Mouse (Mus musculus): ENCODE measurements around the gene Ivd. TPM values are rescaled to one million over a fixed set of nuclear protein-coding genes. Genes with fewer than 3 reads are reported as not detected.

Gene Ivd
- polyA plus RNA-seq, 1 experiment from 2014 or later, result 46.5 TPM

DNA sequence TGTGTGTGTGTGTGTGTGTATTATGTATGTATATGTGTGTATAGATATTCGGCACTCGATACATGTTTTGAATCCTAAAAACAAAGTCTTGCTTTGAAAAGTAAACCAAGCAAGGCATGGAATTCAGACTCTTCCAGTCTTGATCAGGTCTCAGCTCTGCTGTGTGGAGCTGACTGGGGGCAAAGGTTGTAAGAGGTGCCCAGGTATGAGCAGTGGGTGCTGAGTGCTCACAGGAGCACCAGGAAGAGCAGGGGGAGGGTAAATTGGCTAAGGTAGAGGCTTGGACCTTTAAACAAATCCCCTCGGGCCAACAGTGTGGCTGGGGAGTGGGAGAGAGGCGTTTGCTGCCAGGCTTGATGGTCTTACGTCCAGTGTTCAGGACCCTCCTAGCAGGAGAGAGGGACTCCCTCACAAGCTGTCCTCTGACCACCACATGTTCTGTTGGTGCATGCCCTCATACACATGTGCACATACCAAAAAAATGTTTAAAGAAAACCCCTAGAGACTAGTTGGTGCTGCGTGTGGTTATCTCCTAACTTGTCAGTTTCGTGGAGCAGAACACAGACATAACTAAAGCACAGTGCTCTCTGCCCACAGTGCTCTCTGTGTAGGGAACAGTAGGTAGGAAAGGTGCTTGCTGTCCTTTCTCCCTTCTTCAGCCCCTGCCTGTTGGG, 49.0 kb downstream of the Ivd start:
- Histone ChIP-seq H3K27me3 (replicated peaks; ENCODE audit: insufficient read depth, low read length) (no peaks in the 10 kb centered on the region), H3K4me3 (ENCODE audit: low read depth, low read length) (no peak overlapping the region), H3K4me2 (replicated peaks; ENCODE audit: low read depth, low read length) (no peak overlapping the region), H3K9ac (replicated peaks; ENCODE audit: low read depth) (no peak overlapping the region), H3K9me3 (ENCODE audit: low read length) (no peaks in the 10 kb centered on the region), H3K36me3 (ENCODE audit: insufficient read depth, low read length) (no peaks in the 10 kb centered on the region), H3K27ac (ENCODE audit: low read length) (no peak overlapping the region), H3K4me1 (ENCODE audit: insufficient read depth, low read depth, low read length) (peaks cover 4% of the 10 kb centered on the region; the same call in 1 of the 2 replicates)
- 75% methylated on average over 7 of the region's 7 CpGs for WGBS
- TF ChIP-seq CTCF (IDR thresholded peaks at IDR 0.05) (no peak), EP300 (IDR thresholded peaks at IDR 0.05) (no peak)
- ATAC-seq (no peak), DNase-seq (ENCODE audit: low spot score) (no peak)

DNA sequence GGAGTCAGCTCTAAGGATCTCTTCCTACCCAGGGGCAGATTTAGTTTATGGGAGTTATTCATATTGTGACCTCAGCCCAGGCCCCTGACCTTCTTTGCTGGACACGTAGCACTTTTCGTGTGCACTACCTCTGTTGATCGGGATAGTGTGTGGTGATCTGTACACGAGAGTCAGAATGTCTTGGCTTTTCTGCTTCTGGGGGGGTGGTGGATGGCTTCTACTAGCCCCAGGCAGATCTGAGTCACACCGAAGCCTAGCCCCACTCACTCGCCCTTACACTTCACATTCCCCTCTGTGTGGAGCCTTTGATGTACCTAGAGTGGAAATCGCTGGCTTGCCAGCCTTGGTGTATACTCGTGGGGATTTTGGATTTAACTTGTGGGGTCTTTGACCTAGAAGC, 51.0 kb downstream of the Ivd start:
- ATAC-seq (no peak), DNase-seq (ENCODE audit: low spot score) (no peak)
- TF ChIP-seq EP300 (IDR thresholded peaks at IDR 0.05) (no peak), CTCF (IDR thresholded peaks at IDR 0.05) (no peak)
- Histone ChIP-seq H3K4me1 (ENCODE audit: insufficient read depth, low read depth, low read length) (peaks cover 4% of the 10 kb centered on the region; the same call in 1 of the 2 replicates), H3K36me3 (ENCODE audit: insufficient read depth, low read length) (no peaks in the 10 kb centered on the region), H3K9ac (replicated peaks; ENCODE audit: low read depth) (no peak overlapping the region), H3K27ac (ENCODE audit: low read length) (no peak overlapping the region), H3K9me3 (ENCODE audit: low read length) (no peaks in the 10 kb centered on the region), H3K4me3 (ENCODE audit: low read depth, low read length) (no peak overlapping the region), H3K4me2 (replicated peaks; ENCODE audit: low read depth, low read length) (no peak overlapping the region), H3K27me3 (replicated peaks; ENCODE audit: insufficient read depth, low read length) (no peaks in the 10 kb centered on the region)
- WGBS, result 63% methylated on average over 8 of the region's 8 CpGs

DNA sequence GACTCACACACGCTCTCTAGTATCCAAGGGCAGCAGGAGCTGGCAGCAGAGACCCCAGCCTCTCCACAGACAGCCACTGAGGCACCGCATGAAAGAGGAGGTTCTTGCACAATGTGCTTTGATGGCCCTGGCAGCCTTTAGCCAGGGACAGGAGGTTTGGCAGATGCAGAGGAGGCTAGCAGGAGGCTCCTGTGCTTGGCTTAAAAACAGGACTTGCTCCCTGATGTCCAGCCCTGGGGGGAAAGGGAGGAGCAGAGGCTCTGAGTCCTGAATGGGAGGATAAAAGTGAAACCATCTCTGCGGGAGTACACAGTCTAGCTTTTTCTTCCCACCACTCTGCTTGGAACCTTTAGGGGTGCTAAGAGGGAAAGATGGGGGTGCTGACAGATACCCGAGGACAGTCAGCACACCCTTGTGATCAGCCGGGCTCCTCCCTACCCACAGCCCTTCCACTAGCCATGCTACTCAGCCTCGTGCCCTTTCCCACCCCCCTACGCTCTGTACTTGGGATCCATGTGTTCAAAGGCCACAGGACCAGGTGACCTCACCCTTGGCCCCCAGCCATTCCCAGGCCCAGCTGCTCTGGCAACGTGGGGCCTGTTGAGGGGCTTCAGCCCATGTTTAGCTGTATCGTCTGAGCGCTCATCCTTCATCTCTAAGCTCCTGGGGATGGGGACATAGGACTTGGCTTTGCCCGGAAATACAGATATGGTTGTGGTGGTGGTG, 52.0 kb downstream of the Ivd start:
- peaks cover 7% of the 10 kb centered on the region; the same call in 1 of the 2 replicates for H3K4me1 ChIP-seq (ENCODE audit: insufficient read depth, low read depth, low read length)
- no peak overlapping the region for H3K27ac ChIP-seq (ENCODE audit: low read length)
- H3K9me3 ChIP-seq (ENCODE audit: low read length), result no peaks in the 10 kb centered on the region
- ATAC-seq, result peak; percentile 8; the same call in 1 of the 2 replicates
- no peaks in the 10 kb centered on the region for H3K27me3 ChIP-seq (replicated peaks; ENCODE audit: insufficient read depth, low read length)
- H3K9ac ChIP-seq (replicated peaks; ENCODE audit: low read depth), result no peak overlapping the region
- 54% methylated on average over 11 of the region's 11 CpGs for WGBS
- no peak for DNase-seq (ENCODE audit: low spot score)
- H3K36me3 ChIP-seq (ENCODE audit: insufficient read depth, low read length), result no peaks in the 10 kb centered on the region
- H3K4me3 ChIP-seq (ENCODE audit: low read depth, low read length), result no peak overlapping the region
- TF ChIP-seq CTCF (IDR thresholded peaks at IDR 0.05), result no peak
- TF ChIP-seq EP300 (IDR thresholded peaks at IDR 0.05), result no peak
- H3K4me2 ChIP-seq (replicated peaks; ENCODE audit: low read depth, low read length), result no peak overlapping the region

DNA sequence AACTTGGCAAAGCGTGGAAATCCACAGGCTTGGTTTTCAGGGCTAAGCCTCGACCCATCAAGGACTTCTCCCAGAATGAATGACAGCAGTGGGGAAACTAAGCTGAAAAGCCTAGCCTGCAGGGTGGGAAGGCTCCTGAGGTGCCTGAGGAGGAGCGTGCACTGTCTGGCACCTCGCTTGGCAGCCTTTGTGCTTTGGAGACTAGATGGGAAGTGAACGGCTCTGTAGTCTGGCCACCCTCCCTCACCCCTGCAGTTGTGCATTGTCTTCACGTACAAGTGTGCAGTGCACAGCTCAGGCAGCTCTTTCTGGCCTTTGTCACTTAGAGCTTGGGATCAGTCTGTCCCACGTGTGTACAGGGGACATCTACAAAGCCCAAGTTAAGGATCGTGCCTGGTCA, 52.9 kb downstream of the Ivd start:
- WGBS, result 59% methylated on average over 8 of the region's 8 CpGs
- Histone ChIP-seq H3K9me3 (ENCODE audit: low read length) (no peaks in the 10 kb centered on the region), H3K9ac (replicated peaks; ENCODE audit: low read depth) (no peak overlapping the region), H3K27me3 (replicated peaks; ENCODE audit: insufficient read depth, low read length) (no peaks in the 10 kb centered on the region), H3K4me3 (ENCODE audit: low read depth, low read length) (no peak overlapping the region), H3K4me2 (replicated peaks; ENCODE audit: low read depth, low read length) (no peak overlapping the region), H3K36me3 (ENCODE audit: insufficient read depth, low read length) (no peaks in the 10 kb centered on the region), H3K27ac (ENCODE audit: low read length) (no peak overlapping the region), H3K4me1 (ENCODE audit: insufficient read depth, low read depth, low read length) (peaks cover 7% of the 10 kb centered on the region; the same call in 1 of the 2 replicates)
- ATAC-seq, result no peak
- no peak for DNase-seq (ENCODE audit: low spot score)
- TF ChIP-seq EP300 (IDR thresholded peaks at IDR 0.05), result no peak
- TF ChIP-seq CTCF (IDR thresholded peaks at IDR 0.05), result no peak

DNA sequence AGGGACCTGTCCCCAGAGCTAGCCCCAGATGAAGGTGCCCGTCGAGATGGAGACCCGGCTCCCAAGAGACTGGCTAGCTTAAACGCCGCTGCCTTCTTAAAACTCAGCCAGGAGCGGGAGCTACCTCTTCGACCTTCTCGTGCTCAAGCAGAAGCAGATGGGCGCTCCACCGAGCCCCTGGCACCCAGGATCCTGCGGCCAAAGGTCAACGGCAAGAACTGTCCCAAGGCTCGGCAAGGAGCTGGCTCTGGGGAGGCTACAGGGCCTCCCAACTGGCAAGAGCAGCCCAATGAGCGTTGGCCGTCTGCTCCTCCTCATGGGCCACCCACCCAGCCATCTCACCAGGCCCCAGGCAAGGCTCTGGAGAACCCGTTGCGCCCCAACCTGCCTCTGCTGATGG, 54.7 kb downstream of the Ivd start:
- H3K27me3 ChIP-seq (replicated peaks; ENCODE audit: insufficient read depth, low read length), result no peaks in the 10 kb centered on the region
- WGBS, result 90% methylated on average over 17 of the region's 17 CpGs
- ATAC-seq (no peak), DNase-seq (ENCODE audit: low spot score) (no peak)
- H3K4me2 ChIP-seq (replicated peaks; ENCODE audit: low read depth, low read length), result no peak overlapping the region
- no peak overlapping the region for H3K27ac ChIP-seq (ENCODE audit: low read length)
- H3K4me1 ChIP-seq (ENCODE audit: insufficient read depth, low read depth, low read length), result peaks cover 7% of the 10 kb centered on the region; the same call in 1 of the 2 replicates
- peaks cover 6% of the 10 kb centered on the region; the same call in 1 of the 2 replicates for H3K36me3 ChIP-seq (ENCODE audit: insufficient read depth, low read length)
- no peak overlapping the region for H3K4me3 ChIP-seq (ENCODE audit: low read depth, low read length)
- H3K9ac ChIP-seq (replicated peaks; ENCODE audit: low read depth), result no peak overlapping the region
- no peaks in the 10 kb centered on the region for H3K9me3 ChIP-seq (ENCODE audit: low read length)
- TF ChIP-seq EP300 (IDR thresholded peaks at IDR 0.05), result no peak

DNA sequence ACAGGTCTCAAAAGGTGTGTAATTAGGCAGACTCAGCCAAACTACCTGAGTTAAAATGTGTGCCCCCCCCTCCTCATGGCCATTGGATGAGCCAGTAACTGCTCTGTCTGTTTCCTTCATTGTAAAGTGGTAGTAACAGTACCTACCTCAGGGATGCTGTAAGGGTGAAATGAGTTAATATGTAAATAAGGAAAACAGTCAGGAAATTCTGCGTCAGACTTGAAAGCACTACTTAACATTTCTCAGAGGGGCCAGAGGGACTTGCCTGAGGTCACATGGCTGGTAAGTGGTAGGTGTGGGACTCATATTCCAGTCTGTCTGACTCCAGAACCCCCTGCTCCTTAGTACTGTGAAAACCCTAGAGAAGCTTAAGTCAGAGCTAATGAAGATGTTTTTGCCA, 56.8 kb downstream of the Ivd start:
- peak; percentile 64 for DNase-seq (ENCODE audit: low spot score)
- no peak overlapping the region for H3K27ac ChIP-seq (ENCODE audit: low read length)

More for the DNA sequence above, 56.8 kb downstream of the Ivd start:
- no peak overlapping the region for H3K4me2 ChIP-seq (replicated peaks; ENCODE audit: low read depth, low read length)
- no peak overlapping the region for H3K9ac ChIP-seq (replicated peaks; ENCODE audit: low read depth)
- peak; percentile 82 for ATAC-seq
- H3K4me3 ChIP-seq (ENCODE audit: low read depth, low read length), result no peak overlapping the region
- H3K9me3 ChIP-seq (ENCODE audit: low read length), result no peaks in the 10 kb centered on the region
- peaks cover 7% of the 10 kb centered on the region; the same call in 1 of the 2 replicates for H3K4me1 ChIP-seq (ENCODE audit: insufficient read depth, low read depth, low read length)
- no peak for TF ChIP-seq EP300 (IDR thresholded peaks at IDR 0.05)
- no peak for TF ChIP-seq CTCF (IDR thresholded peaks at IDR 0.05)
- no peaks in the 10 kb centered on the region for H3K27me3 ChIP-seq (replicated peaks; ENCODE audit: insufficient read depth, low read length)
- WGBS, result 28% methylated on average over 1 of the region's 1 CpGs
- peaks cover 11% of the 10 kb centered on the region; the same call in 1 of the 2 replicates for H3K36me3 ChIP-seq (ENCODE audit: insufficient read depth, low read length)

Measured in lung, postnatal 0 days (tissue).